Mouse (Mus musculus) neural tube, embryonic 11.5 days (tissue): ENCODE measurements around the gene Kifc3. TPM values are rescaled to one million over a fixed set of nuclear protein-coding genes. Genes with fewer than 3 reads are reported as not detected.
"Not testable (repeated sequence)": the region's sequence is repeated elsewhere in the genome, so short reads cannot be mapped to it uniquely, and the experiment has no call there.

ENCODE experiments used
- ATAC-seq: fragments of 200-750 bp; cut with Nextera tagmentation; 2 replicates; pipeline ENCODE4 v1.8.0; 2017; ENCODE audit warnings: moderate number of reproducible peaks, mild to moderate bottlenecking, moderate TSS enrichment, moderate library complexity; ENCODE audit not compliant: insufficient read depth, low FRiP score, low TSS enrichment
- DNase-seq: peaks from one replicate; pipeline ENCODE4 v3.0.0-alpha.2; 2015; ENCODE audit warnings: low spot score
- H3K27ac ChIP-seq: fragments of 300-500 bp; sonication (generic); 2 replicates; pipeline ENCODE4 v1.5.1; 2014; ENCODE audit warnings: low read depth, mild to moderate bottlenecking, low read length
- H3K27me3 ChIP-seq: fragments of 300-500 bp; sonication (generic); 2 replicates; pipeline ENCODE4 v1.6.1; 2014; ENCODE audit warnings: mild to moderate bottlenecking, low read length, mixed read lengths; ENCODE audit not compliant: control insufficient read depth, insufficient read depth
- H3K36me3 ChIP-seq: fragments of 300-500 bp; sonication (generic); 2 replicates; pipeline ENCODE4 v1.6.1; 2014; ENCODE audit warnings: mild to moderate bottlenecking, low read length, moderate library complexity, mixed read lengths; ENCODE audit not compliant: control insufficient read depth, insufficient read depth
- H3K4me1 ChIP-seq: fragments of 300-500 bp; sonication (generic); 2 replicates; pipeline ENCODE4 v1.6.1; 2014; ENCODE audit warnings: low read length, mixed read lengths; ENCODE audit not compliant: control insufficient read depth, insufficient read depth
- H3K4me2 ChIP-seq: fragments of 300-500 bp; sonication (generic); 2 replicates; pipeline ENCODE4 v1.6.1; 2014; ENCODE audit warnings: low read depth, mild to moderate bottlenecking, moderate library complexity
- H3K4me3 ChIP-seq: fragments of 300-500 bp; sonication (generic); 2 replicates; pipeline ENCODE4 v1.5.1; 2014; ENCODE audit warnings: low read depth, low read length
- H3K9ac ChIP-seq: fragments of 300-500 bp; sonication (generic); 2 replicates; pipeline ENCODE4 v1.6.1; 2014; ENCODE audit warnings: mild to moderate bottlenecking, low read length
- H3K9me3 ChIP-seq: fragments of 300-500 bp; sonication (generic); 2 replicates; pipeline ENCODE4 v1.6.1; 2016; ENCODE audit warnings: low read length; ENCODE audit not compliant: control insufficient read depth
- WGBS: fragments of 180-500 bp; shearing (Covaris S2); extraction: QIAGEN DNeasy Blood & Tissue Kit; methylation state at CpG from one replicate; pipeline ENCODE4 v1.1.7; 2014; 5-methylcytosine and 5-hydroxymethylcytosine counted together
- polyA plus RNA-seq: library from polyadenylated mRNA; unstranded; fragments of >200 nt; fragmentation: Nextera tagmentation; extraction: Ambion mirVana; gene quantifications from 2 replicates; pipeline ENCODE4 v1.2.1, GENCODE M21; 2014

The Kifc3 gene
- polyA plus RNA-seq, 1 experiment from 2014 or later, result 7.4 TPM

- no peak overlapping the region for H3K27ac ChIP-seq
- H3K27me3 ChIP-seq, result no peaks in the 10 kb centered on the region
- H3K9ac ChIP-seq, result no peak overlapping the region
- H3K4me3 ChIP-seq, result no peak overlapping the region
- WGBS, result 79% methylated on average over 5 of the region's 5 CpGs
- H3K4me2 ChIP-seq, result no peak overlapping the region
- no peak for DNase-seq
- no peak for ATAC-seq
- no peaks in the 10 kb centered on the region for H3K9me3 ChIP-seq
- 0 out of 2 replicates have a peak, but pooled peaks cover 3% of the 10 kb centered on the region for H3K4me1 ChIP-seq
- no peaks in the 10 kb centered on the region for H3K36me3 ChIP-seq
Measured at GRCm38 (mm10) chr8:95172433-95172832, 30.2 kb downstream of the Kifc3 start.

- WGBS, result 67% methylated on average over 5 of the region's 5 CpGs
- Histone ChIP-seq H3K9ac (no peak overlapping the region), H3K4me3 (no peak overlapping the region), H3K27ac (no peak overlapping the region), H3K4me2 (no peak overlapping the region), H3K9me3 (no peaks in the 10 kb centered on the region), H3K4me1 (no peaks in the 10 kb centered on the region), H3K36me3 (no peaks in the 10 kb centered on the region), H3K27me3 (no peaks in the 10 kb centered on the region)
- ATAC-seq (no peak), DNase-seq (no peak)
Measured at GRCm38 (mm10) chr8:95167726-95168125, 34.9 kb downstream of the Kifc3 start.

GRCm38 (mm10) chr8:95166400-95166799 lies 36.2 kb downstream of the Kifc3 start:
- Histone ChIP-seq H3K9me3 (no peaks in the 10 kb centered on the region), H3K27ac (no peak overlapping the region), H3K27me3 (no peaks in the 10 kb centered on the region), H3K4me3 (no peak overlapping the region), H3K36me3 (no peaks in the 10 kb centered on the region), H3K9ac (no peak overlapping the region), H3K4me1 (no peaks in the 10 kb centered on the region), H3K4me2 (no peak overlapping the region)
- WGBS, result 87% methylated on average over 7 of the region's 7 CpGs
- DNase-seq (no peak), ATAC-seq (no peak)

- WGBS, result 84% methylated on average over 11 of the region's 11 CpGs
- Histone ChIP-seq H3K4me1 (no peaks in the 10 kb centered on the region), H3K36me3 (no peaks in the 10 kb centered on the region), H3K4me2 (no peak overlapping the region), H3K27ac (no peak overlapping the region), H3K9me3 (no peaks in the 10 kb centered on the region), H3K27me3 (no peaks in the 10 kb centered on the region), H3K4me3 (no peak overlapping the region), H3K9ac (no peak overlapping the region)
- ATAC-seq (no peak), DNase-seq (no peak)
Measured at GRCm38 (mm10) chr8:95165923-95166322, 36.7 kb downstream of the Kifc3 start.

GRCm38 (mm10) chr8:95164469-95164868 lies 38.1 kb downstream of the Kifc3 start:
- Histone ChIP-seq H3K27me3 (no peaks in the 10 kb centered on the region), H3K4me2 (no peak overlapping the region), H3K27ac (no peak overlapping the region), H3K9ac (no peak overlapping the region), H3K4me3 (no peak overlapping the region), H3K9me3 (no peaks in the 10 kb centered on the region), H3K36me3 (no peaks in the 10 kb centered on the region), H3K4me1 (no peaks in the 10 kb centered on the region)
- no peak for DNase-seq
- 62% methylated on average over 7 of the region's 7 CpGs for WGBS
- ATAC-seq, result no peak

- not testable (repeated sequence) for H3K4me3 ChIP-seq, H3K4me1 ChIP-seq, H3K9ac ChIP-seq, H3K4me2 ChIP-seq, H3K36me3 ChIP-seq, H3K9me3 ChIP-seq, ATAC-seq, H3K27me3 ChIP-seq, DNase-seq, H3K27ac ChIP-seq
- WGBS, result 81% methylated on average over 2 of the region's 2 CpGs
Measured at GRCm38 (mm10) chr8:95163969-95164368, 38.6 kb downstream of the Kifc3 start.

- ATAC-seq (no peak), DNase-seq (no peak)
- H3K27ac ChIP-seq, result no peak overlapping the region
- H3K36me3 ChIP-seq, result no peaks in the 10 kb centered on the region
- H3K9me3 ChIP-seq, result no peaks in the 10 kb centered on the region
- H3K4me3 ChIP-seq, result no peak overlapping the region
- 76% methylated on average over 6 of the region's 6 CpGs for WGBS
- H3K27me3 ChIP-seq, result no peaks in the 10 kb centered on the region
- H3K9ac ChIP-seq, result no peak overlapping the region
- no peaks in the 10 kb centered on the region for H3K4me1 ChIP-seq
- H3K4me2 ChIP-seq, result no peak overlapping the region
Measured at GRCm38 (mm10) chr8:95162785-95163184, 39.8 kb downstream of the Kifc3 start.

GRCm38 (mm10) chr8:95159344-95159743 lies 43.3 kb downstream of the Kifc3 start:
- ATAC-seq, result no peak

GRCm38 (mm10) chr8:95158654-95159053 lies 44.0 kb downstream of the Kifc3 start:
- ATAC-seq (no peak), DNase-seq (no peak)
- H3K4me2 ChIP-seq, result no peak overlapping the region
- no peaks in the 10 kb centered on the region for H3K4me1 ChIP-seq
- no peaks in the 10 kb centered on the region for H3K9me3 ChIP-seq
- WGBS, result 81% methylated on average over 8 of the region's 8 CpGs
- no peaks in the 10 kb centered on the region for H3K27me3 ChIP-seq
- H3K27ac ChIP-seq, result no peak overlapping the region
- no peaks in the 10 kb centered on the region for H3K36me3 ChIP-seq
- H3K9ac ChIP-seq, result no peak overlapping the region
- H3K4me3 ChIP-seq, result no peak overlapping the region

More at GRCm38 (mm10) chr8:95159344-95159743, 43.3 kb downstream of the Kifc3 start:
- H3K27ac ChIP-seq, result no peak overlapping the region
- H3K4me3 ChIP-seq, result no peak overlapping the region
- H3K36me3 ChIP-seq, result no peaks in the 10 kb centered on the region
- WGBS, result 78% methylated on average over 3 of the region's 3 CpGs
- H3K4me1 ChIP-seq, result no peaks in the 10 kb centered on the region
- H3K9ac ChIP-seq, result no peak overlapping the region
- no peak overlapping the region for H3K4me2 ChIP-seq
- H3K27me3 ChIP-seq, result no peaks in the 10 kb centered on the region
- no peaks in the 10 kb centered on the region for H3K9me3 ChIP-seq
- DNase-seq, result no peak
